Mouse (Mus musculus): ENCODE data around the gene Heatr5b. TPM values are rescaled to one million over a fixed set of nuclear protein-coding genes. Genes with fewer than 3 reads are reported as not detected.

Heatr5b gene
- total RNA-seq, 2 experiments from 2014 or later: 19.3 to 26.2 TPM

DNA sequence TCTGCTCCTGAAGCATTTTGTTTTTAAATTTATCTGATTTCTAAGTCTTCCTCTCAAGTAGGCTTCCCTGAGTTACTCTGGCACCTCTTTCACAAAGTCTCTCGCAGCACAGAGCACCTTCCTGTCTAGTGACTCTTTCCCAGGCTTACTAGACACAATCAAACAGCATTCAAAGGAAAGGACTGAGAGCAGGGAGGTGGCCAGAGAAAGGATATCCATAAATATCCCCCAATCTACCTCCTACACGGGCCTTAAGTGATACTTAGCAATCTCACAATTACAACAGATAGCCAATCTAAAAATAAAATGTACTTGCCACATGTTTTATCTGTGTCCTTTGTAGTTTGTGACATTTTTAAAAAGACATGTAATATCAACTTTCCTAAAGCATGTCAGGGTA, 66.2 kb downstream of the Heatr5b start:
- ATAC-seq (replicated peaks; ENCODE audit: poor library complexity): no peak

DNA sequence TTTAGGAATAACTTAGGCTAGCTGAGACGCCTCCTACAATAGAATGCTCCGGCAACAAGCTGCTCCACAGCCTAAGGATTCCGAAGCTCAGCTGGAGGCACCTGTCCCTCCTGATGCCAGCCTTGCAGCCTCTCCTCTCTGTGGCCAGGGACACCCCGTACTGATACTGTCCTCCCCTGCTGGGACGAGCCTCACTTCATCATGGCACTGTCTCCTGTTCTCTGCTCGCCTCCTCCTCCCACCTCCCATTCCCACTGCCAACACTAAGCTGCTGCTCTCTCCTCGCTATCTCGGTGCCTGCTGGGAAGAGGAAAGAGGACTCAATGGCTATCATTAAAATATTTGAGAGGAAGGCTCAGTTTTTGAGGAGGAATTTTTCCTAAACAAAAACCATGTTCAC, 67.6 kb downstream of the Heatr5b start:
- ATAC-seq (replicated peaks; ENCODE audit: poor library complexity): no peak

DNA sequence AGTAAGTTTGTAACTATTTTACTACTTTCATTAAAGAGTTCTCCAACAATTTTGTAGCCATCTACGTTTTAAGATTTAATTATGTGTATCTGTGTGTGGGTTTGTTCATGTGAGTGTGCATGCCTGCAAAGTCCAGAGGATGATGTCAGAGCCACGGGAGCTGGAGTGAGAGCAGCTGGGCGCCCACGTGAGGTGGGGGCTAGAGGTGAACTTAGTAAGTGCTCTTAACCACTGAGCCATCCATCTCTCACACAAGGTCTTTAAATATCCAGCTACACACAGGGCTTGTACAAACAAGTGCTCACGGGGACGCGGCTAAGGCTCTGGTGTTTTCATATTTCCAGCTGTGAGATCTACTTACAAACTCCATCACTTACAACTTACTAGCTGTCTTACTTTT, 69.1 kb downstream of the Heatr5b start:
- ATAC-seq (replicated peaks; ENCODE audit: poor library complexity): no peak

DNA sequence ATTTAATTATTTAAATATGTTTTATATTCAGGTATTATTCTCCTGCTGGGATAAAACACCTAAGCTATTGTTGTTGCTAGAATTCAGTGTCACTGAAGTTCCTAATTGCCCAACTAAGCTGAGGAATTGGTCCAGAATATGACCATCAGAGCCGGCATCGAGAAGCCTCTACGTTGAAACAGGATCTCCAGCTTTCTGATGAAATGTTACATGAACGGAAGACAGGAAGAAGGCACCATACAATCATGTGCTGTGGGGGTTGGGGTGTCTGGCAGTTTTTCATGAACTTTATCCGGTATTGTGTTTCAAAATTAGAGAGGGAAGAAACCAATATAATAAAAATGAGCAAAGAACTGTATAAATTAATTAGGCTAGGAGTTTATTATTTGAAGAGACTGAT, 71.9 kb downstream of the Heatr5b start:
- peak; percentile 68; the same call in 1 of the 2 replicates for ATAC-seq (replicated peaks; ENCODE audit: poor library complexity)

DNA sequence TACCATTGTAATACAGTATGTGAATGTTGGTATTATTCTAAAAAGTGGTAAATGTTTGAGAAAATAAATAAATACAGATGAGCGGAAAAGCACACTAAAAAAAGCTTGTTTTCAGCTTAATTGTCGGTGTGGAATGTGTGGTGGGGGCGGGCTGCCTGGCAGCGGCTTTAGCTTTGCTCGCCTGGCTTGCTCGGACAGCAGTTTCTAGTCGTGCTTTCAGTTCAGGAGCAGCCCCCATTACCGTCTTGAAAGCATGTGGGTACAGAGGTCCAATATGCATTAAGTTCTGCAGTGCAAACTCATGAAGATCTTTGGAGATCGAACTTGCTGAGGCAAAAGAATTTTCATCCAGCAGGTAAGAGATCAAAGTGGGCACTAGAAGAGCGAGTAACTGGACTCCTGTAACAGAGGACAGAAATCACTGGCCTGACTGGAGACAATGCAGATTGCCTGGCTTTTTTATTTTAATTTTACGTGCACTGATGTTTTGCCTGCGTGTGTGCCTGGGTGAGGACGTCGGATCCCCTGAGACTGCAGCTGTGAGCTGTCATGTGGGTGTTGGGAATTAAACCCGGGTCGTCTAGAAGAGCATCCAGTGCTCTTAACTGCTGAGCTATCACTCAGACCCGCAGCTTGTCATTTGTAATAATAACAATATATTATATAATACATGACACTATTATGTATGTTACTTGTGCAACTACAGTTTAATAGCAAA, 82.1 kb downstream of the Heatr5b start:
- no peak for ATAC-seq (replicated peaks; ENCODE audit: poor library complexity)

DNA sequence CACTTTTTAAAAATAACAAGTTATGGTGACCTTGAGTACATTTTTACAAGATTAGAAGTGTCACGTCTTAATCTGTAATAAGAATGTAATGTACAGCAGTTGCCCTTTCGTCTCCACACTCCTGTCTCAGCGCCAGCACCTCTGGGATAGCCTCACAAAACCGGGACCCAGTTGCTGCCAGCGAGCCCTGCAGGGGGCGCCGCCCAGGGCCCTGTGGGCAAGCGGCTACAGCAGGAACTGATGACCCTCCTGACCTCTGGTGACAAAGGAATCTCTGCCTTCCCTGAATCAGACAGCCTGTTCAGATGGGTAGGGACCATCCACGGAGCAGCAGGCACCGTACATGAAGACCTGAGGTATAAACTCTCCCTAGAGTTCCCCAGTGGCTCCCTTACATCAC, 83.1 kb downstream of the Heatr5b start:
- no peak for ATAC-seq (replicated peaks; ENCODE audit: poor library complexity)

DNA sequence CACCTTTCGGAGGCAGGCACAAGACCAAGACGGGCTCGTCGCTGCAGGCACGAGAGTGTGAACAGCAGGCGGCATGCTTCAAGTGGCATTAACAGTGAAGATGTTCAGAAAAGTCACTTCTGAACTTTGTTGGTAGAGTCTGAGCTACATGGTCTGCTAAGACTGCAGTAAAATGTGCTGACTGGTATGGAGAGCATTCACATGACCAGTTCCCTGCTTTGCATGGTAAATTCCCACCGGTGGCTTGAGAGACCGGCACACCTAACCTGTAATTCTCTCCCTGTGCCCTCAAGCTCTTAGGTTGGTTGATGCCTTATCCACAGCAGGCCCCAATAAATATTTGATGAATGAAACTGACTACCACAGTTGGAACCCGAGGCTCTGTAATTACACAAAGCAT, 86.7 kb downstream of the Heatr5b start:
- no peak for ATAC-seq (replicated peaks; ENCODE audit: poor library complexity)

DNA sequence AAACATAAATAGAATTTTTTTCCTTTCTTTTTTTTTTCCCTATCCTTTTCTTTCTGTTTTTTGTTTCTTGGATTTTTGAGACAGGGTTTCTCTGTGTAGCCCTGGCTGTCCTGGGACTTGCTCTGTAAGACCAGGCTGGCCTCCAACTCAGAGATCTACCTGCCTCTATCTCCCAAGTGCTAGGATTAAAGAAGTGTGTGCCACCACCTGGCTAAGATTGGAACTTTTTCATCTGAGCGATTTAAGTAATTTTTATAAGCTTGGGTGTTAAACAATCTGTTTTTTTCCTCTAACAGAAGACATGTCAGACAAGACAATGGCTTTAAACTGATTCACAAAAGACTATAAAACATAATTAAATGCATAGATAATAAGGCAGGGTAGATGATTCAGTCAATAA, 96.7 kb downstream of the Heatr5b start:
- ATAC-seq (replicated peaks; ENCODE audit: poor library complexity): no peak

DNA sequence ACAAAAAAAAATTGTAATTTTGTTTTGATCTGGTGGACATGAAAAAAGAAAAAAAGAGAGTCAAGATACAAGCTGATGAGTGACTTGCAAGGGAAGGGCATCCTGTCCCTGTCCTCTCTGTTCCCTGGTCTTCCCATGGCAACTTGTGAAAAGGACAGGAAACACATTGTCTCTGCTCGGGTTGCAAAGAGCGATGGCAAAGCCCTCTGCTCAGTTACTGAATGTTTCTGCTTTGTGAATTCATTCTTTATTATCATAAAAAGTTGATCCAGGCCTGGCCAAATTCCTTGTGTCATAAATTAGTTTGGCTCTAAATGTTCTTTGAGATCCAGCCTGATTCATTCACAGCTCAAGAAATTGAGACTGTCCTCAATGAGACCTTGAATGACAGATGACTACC, 97.4 kb downstream of the Heatr5b start:
- ATAC-seq (replicated peaks; ENCODE audit: poor library complexity): no peak

DNA sequence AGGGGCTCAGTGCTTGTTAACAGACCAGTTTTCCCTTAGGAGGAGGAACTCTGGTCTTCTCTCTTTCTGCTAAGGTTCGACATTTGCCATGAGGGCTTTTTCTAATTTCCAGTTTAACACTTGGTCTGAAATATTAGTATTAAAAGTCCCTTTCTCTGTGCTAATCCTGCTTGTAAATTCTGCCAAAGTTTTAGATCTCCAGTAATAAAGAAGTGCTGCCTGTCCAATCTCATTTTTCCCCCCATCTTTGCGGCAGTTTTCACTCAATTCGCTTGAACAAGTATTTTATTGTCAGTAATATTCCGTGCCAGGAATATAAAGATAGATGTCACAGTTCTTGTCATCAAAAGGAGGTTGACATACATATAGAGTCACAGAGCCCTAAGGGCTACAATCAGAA, 98.1 kb downstream of the Heatr5b start, which contains the start of gene Strn:
Gene Strn (minus strand): TSS at position 101 of the 400 bp plus-strand sequence.
- no peak for ATAC-seq (replicated peaks; ENCODE audit: poor library complexity)

DNA sequence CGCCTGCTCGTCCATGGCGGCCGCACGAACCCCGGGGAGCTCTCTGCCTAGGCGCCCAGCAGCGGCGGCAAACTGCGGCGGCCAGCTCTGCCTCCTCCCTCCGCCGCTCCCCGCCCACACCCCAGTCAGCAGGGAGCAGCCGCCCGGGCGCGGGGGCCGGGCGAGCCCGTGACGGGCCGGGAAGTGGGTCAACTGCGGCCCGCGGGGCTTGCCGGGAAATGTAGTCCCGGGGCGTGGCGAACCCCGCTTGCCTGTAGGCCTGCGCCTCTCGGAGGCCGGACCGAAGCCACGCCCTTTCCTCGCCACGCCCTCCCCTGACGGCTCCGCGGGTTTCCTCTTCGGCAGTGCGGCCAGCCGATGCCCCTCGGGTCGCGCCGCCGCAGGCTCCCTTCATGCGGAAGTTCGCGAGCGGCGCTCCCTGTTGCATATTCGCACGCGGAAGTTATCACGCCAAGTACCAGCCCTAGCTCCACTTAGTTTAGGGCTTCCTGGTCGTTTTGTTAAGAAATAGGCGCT, 98.6 kb downstream of the Heatr5b start:
- peak; percentile 91 for ATAC-seq (replicated peaks; ENCODE audit: poor library complexity)

DNA sequence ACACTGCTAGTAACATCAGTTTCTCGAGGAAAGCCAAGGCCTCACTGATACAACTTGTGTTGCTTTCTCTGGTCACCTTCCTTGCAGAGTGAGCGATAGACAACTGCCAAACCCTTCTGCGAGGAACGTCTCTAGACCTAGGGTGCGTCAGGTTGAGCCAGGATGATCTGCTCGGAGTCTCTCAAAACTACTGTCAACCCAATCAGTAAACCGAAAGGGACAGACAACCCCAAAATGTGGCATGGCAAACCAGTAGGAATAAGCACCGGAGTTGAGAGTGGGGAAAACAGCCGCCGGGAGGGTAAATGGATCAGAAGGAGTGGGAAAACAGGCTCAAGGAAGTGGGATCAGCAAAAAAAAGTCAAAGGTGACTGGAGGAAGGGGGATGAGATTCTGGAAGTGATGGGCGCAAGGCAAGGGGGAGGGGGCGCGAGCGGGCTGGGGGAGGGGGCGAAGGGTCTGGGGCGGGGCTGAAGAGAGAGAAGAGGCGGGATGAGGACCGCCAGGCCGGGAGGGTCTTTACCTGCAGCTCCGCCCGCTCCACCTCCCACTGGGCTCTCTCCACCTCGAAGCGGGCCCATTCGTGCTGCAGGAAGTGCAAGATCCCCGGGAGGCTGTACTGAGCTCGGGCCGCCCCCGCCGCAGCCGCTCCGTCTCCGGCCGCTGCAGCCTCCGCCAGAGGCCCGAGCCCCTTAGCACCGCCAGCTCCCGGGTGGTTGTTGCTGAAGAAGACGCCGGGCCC, 99.3 kb downstream of the Heatr5b start:
- peak; percentile 5; the same call in 1 of the 2 replicates for ATAC-seq (replicated peaks; ENCODE audit: poor library complexity)

DNA sequence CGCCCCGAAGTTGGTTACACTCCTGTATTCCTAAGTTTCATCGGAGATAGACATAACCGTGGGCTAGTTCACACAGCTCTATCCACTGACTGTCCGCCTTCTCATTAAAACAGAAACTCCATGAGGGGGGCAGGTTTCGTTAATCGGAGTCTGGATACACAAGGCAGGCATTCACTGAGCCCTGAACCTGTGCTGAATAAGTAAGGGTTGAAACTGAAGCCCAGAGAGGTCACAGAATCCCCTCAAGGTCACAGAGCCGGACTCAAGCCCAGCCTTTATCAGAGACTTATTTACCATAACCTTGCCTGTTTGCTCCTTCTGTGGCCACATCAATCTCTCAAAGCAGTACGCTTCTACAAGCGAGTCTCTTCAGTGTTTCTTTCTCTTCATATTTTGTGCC, 100.4 kb downstream of the Heatr5b start:
- ATAC-seq (replicated peaks; ENCODE audit: poor library complexity): no peak

DNA sequence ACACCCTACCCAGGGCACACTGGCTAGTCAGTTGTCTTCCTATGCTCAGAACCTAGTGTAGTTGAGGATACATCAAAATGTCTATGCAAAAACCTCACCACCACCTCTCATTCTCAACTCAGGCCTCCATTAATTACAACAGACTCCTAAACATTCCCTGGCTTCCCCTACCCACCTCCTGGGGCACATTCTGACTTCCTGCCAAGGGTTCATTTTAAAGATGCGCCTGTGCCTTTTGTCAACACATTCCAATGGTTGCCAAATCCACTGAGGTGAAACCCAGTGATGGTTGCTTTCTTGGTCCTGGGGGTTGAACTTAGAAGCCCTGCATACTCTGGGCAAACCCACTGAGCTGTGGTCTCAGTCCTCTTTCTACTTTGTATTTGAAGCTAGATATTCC, 103.1 kb downstream of the Heatr5b start:
- no peak for ATAC-seq (replicated peaks; ENCODE audit: poor library complexity)

DNA sequence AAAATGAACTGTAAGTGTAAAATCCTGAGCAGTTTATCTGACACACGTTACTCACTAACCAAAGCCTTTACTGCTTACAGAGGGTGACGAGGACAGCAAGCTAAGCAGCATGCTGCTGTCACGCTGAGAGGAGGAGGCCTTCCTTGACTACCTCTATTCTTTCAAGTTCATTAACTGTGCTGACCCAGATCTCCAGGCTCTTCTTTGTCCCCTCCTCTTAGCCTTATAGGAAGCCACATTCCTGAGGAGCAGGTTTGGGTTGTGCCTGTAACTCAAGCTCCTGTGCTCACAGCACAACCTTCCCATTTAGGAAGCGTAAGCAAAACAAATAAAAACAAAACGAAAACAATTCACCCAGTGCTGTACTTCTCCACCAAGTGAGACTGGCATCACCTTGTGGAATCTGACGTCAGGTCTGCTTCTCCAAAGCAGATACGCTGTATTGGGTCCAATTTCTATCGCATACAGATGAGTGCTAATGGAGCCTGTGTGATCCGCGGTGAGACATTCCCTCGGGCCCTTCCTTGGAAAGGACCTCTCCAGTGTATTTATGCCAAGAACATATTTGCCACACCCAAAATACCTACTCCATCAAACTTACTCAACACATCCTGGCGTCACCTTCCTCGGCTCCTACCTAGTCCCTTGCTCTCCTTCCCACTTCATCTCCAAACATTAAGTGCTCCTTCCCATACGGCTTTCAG, 108.3 kb downstream of the Heatr5b start:
- ATAC-seq (replicated peaks; ENCODE audit: poor library complexity): no peak

DNA sequence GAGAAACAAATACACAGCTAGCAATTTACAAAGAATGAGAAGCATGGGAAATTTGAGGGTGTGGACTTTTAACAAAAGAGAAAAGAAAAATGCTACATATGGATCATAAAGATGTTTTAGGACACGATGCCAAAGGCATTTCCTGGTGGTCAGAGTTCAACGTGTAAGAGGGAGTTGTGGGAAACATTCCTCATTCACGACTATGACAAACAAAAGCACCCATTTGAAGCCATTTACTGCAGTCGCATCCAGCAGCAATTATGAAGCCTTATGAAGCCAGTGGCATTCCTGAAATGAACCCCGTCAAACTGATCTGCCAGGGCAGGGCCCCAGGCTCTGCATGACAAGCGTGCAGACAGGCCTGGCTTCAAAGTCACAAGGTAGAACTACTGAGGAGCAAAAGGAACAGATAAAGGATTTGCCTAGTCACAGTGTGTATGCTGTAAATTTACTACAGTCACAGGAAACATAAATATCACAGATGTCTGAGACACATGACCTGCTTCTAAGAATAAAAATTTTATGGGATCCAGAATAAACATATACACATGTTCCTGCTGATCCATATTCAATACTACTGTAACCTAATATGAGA, 110.6 kb downstream of the Heatr5b start:
- ATAC-seq (replicated peaks; ENCODE audit: poor library complexity): peak; percentile 94

DNA sequence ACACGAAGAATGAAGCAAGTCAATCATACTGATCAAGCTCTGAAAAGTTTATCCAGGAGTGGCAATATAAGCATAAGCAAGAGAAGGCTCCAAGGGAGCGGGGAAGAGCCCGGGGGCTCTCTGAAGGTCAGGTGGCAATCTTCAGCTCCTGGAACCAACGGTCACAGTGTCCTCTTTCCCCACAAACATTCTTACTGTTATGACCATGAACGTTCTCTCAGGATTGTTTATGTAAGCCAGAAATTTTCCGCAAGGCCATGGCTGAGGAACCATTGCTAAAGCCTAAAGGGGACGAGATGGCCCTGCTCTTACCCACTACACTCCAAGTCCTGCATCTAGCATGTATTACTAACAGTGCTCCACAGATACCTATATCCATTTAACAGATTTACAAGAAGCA, 113.5 kb downstream of the Heatr5b start:
- no peak for ATAC-seq (replicated peaks; ENCODE audit: poor library complexity)

DNA sequence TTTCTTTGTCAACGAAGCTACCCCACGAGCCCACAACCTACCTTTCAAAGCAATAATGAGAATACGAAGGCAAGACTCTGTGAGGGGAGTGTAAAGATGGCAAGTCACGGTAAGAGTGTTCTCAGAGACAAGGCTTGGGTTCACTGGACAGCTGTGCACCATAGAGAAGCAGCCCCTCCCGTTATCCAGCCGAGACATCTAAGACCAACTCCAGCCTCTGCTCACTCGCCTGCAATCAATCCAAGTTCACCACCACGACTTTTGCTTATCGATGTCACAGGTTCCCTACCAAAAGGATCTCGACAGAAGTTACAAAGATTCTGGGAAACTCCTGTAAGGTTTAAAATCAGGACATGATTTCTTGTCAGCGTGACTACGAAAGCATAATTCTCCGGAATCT, 116.1 kb downstream of the Heatr5b start:
- no peak for ATAC-seq (replicated peaks; ENCODE audit: poor library complexity)

DNA sequence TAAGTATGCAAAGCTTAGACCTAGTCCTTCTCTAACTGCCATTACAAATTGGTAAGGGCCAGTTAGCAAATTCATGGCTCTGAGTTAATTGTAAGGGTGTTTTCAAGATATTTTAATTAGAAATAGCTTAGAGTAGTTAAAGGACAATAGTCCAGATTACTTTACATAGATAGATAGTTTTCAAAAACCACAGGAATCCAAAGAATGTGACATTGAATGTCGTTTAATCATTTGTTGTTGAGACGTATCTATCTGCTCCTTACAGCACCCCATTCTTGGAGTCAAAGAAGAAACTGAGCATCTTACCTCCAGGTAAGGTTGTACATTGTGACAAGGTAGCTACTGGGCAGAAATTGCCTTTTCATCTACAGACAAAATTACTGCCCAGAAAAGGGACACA, 124.9 kb downstream of the Heatr5b start:
- ATAC-seq (replicated peaks; ENCODE audit: poor library complexity): no peak

DNA sequence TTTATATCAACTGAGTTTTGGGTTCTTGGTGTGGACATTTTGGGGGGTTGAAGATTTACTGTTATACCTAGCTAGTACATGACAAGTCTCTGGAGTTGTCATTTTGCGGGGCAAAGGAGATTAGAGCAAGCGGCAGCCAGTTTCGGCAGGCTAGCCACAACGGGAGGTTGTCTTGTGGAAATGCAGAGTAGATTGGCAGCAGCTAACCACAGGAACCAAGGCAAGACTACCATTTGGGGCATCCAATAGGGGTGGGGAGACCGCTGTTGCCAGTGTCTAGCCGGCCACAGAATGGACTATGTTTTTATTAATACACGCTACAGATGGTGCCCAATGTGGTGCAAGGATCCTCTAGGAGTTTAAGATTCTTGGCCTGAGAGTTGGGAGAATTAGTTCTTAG, 126.7 kb downstream of the Heatr5b start:
- ATAC-seq (replicated peaks; ENCODE audit: poor library complexity): peak; percentile 83

DNA sequence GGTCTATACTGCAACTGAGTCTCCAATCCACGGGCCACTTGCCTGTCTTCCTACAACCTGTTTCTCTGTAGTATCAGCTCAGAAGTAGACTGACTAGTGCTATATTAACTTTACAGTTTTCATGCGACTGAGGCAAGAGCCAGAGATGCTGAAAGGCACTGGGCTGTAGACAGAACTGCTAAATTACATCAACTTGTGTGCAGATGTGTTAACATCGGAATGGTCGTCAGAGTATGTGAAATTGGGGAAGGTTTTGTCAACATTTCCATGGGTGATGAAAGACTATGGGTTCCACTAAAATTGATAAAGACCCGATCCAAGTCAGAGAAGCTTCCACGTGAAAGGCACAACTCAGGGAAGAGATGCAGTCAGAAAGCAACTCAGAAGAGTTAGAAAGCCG, 132.2 kb downstream of the Heatr5b start:
- ATAC-seq (replicated peaks; ENCODE audit: poor library complexity): peak; percentile 58
